Mouse (Mus musculus): ENCODE data around the gene Znrd1. TPM values are rescaled to one million over a fixed set of nuclear protein-coding genes. Genes with fewer than 3 reads are reported as not detected.

Znrd1 gene
- polyA plus RNA-seq, 1 experiment, result not detected

DNA sequence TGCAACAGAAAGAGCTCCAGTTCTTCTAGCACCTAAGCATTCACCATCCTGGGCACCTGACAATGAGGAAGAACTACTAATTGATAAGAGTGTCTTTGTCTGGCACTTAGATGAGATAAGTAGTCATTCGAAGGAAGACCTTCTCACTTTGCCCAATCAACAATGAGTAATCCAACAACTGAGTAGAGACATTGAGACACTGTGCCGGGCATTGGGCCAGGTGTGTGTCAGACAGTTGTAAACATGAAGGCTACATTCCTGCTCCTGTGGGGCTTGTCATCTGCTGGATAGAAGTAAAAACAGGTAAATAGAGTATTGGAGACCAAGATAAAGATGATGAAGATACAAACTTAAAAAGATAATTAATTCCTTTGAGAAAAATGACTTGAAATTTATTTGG lies 20.3 kb downstream of the Znrd1 start:
- Histone ChIP-seq H3K27ac (ENCODE audit: insufficient read depth, low read depth, low read length) (no peak overlapping the region), H3K4me3 (ENCODE audit: insufficient read depth, low read depth, low read length) (no peak overlapping the region), H3K4me1 (ENCODE audit: control insufficient read depth, insufficient read depth, low read length) (peaks cover 6% of the 10 kb centered on the region)
- WGBS, result 84% methylated on average over 2 of the region's 2 CpGs
- TF ChIP-seq CTCF (IDR thresholded peaks at IDR 0.05; ENCODE audit: insufficient read depth, low read depth, low read length), result no peak
- TF ChIP-seq POLR2A (IDR thresholded peaks at IDR 0.05; ENCODE audit: insufficient read depth, low read depth, low read length), result no peak

DNA sequence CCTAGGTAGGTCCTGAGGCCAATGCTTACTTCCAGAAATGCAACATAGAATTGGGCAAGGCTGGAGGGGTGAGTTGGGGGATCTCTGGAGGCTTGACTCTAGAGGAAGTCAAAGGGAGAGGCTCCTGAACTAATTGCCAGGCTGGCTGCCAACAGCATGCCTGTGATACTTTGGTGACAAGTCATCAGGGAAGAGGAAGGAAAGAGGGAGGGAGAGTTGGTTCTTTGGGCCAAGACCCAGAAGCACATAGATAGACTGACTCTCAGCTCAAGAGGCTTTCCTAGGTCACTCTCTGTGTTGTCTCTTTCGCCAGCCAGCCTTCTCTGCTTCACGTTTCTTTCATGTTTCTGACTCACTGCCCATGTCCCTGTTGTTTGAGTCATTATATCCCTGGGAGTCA lies 26.6 kb downstream of the Znrd1 start:
- TF ChIP-seq CTCF (IDR thresholded peaks at IDR 0.05; ENCODE audit: insufficient read depth, low read depth, low read length), result no peak
- TF ChIP-seq POLR2A (IDR thresholded peaks at IDR 0.05; ENCODE audit: insufficient read depth, low read depth, low read length), result no peak
- no peak overlapping the region for H3K4me3 ChIP-seq (ENCODE audit: insufficient read depth, low read depth, low read length)
- WGBS, result 72% methylated on average over 2 of the region's 2 CpGs
- H3K27ac ChIP-seq (ENCODE audit: insufficient read depth, low read depth, low read length), result no peak overlapping the region
- no peaks in the 10 kb centered on the region for H3K4me1 ChIP-seq (ENCODE audit: control insufficient read depth, insufficient read depth, low read length)

DNA sequence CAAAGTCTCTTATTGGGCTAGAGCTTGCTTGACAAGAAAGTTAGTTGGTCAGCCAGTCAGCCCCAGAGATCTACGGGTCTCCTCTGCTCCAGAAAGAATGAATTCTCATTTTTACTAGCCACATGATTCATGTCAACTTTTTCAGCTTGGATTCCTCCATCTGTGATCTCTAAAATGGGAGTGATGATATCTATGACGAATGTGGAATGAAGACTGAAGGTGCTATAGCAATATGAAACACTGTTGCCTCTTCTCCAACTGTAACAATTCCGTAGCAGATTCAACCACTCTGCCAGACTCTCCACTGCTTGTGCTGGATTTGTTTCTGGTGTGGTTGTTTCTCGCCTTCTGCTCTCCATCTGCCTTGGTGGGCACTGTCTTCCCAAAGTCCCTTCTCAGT lies 27.2 kb downstream of the Znrd1 start:
- 77% methylated on average over 4 of the region's 4 CpGs for WGBS
- TF ChIP-seq POLR2A (IDR thresholded peaks at IDR 0.05; ENCODE audit: insufficient read depth, low read depth, low read length) (no peak), CTCF (IDR thresholded peaks at IDR 0.05; ENCODE audit: insufficient read depth, low read depth, low read length) (no peak)

DNA sequence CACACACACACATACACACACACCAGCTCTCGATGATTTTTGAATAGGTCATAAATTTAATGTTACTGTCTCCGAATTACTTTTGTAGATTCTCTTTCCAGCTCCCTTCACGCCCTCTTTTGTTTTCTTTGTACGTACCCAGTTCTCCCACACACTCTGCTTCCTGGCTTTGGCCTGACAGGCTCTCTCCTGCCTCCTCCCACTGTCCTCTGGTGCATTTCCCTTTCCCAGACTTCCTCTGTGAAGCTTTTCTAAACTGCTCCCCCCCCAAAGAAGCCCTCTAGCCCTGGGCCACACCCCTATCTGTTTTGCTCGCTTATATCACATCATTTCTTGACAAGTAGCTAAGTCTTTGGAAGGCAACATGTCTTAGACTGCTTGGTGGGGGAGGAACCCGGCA lies 28.1 kb downstream of the Znrd1 start:
- H3K4me3 ChIP-seq (ENCODE audit: insufficient read depth, low read depth, low read length), result no peak overlapping the region
- WGBS, result 66% methylated on average over 6 of the region's 6 CpGs
- H3K27ac ChIP-seq (ENCODE audit: insufficient read depth, low read depth, low read length), result no peak overlapping the region
- no peaks in the 10 kb centered on the region for H3K4me1 ChIP-seq (ENCODE audit: control insufficient read depth, insufficient read depth, low read length)
- no peak for TF ChIP-seq CTCF (IDR thresholded peaks at IDR 0.05; ENCODE audit: insufficient read depth, low read depth, low read length)
- TF ChIP-seq POLR2A (IDR thresholded peaks at IDR 0.05; ENCODE audit: insufficient read depth, low read depth, low read length), result no peak

More for the DNA sequence above, 27.2 kb downstream of the Znrd1 start:
- Histone ChIP-seq H3K27ac (ENCODE audit: insufficient read depth, low read depth, low read length) (no peak overlapping the region), H3K4me1 (ENCODE audit: control insufficient read depth, insufficient read depth, low read length) (no peaks in the 10 kb centered on the region), H3K4me3 (ENCODE audit: insufficient read depth, low read depth, low read length) (no peak overlapping the region)

- TF ChIP-seq POLR2A (IDR thresholded peaks at IDR 0.05; ENCODE audit: insufficient read depth, low read depth, low read length) (no peak), CTCF (IDR thresholded peaks at IDR 0.05; ENCODE audit: insufficient read depth, low read depth, low read length) (no peak)
- 78% methylated on average over 12 of the region's 12 CpGs for WGBS
- Histone ChIP-seq H3K4me1 (ENCODE audit: control insufficient read depth, insufficient read depth, low read length) (no peaks in the 10 kb centered on the region), H3K27ac (ENCODE audit: insufficient read depth, low read depth, low read length) (no peak overlapping the region), H3K4me3 (ENCODE audit: insufficient read depth, low read depth, low read length) (no peak overlapping the region)
These were observed 29.0 kb downstream of the Znrd1 start for GRCm38 (mm10) chr17:36929236-36929932.

GRCm38 (mm10) chr17:36927496-36928120 lies 30.8 kb downstream of the Znrd1 start:
- WGBS, result 75% methylated on average over 10 of the region's 10 CpGs
- TF ChIP-seq POLR2A (IDR thresholded peaks at IDR 0.05; ENCODE audit: insufficient read depth, low read depth, low read length), result no peak
- TF ChIP-seq CTCF (IDR thresholded peaks at IDR 0.05; ENCODE audit: insufficient read depth, low read depth, low read length), result no peak
- Histone ChIP-seq H3K4me1 (ENCODE audit: control insufficient read depth, insufficient read depth, low read length) (no peaks in the 10 kb centered on the region), H3K4me3 (ENCODE audit: insufficient read depth, low read depth, low read length) (no peak overlapping the region), H3K27ac (ENCODE audit: insufficient read depth, low read depth, low read length) (no peak overlapping the region)

DNA sequence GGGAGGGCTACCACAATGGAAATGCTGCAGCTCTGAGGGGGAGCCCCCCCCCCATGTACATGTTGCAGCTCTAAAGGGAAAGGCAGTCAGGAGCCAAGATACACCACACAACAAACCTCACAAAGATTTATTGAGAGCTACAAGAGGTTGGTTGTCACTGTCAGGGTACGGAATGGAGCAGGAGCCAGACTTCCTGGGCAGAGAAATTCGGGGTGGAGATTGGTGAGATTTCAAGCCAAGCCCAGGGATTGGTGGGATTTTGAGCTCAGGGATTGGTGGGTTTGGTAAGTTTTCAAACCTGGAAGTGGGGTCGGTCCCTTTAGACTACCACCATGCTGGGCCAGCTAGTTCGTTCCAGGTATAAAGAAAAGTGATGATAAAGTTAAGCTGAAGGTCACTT lies 34.9 kb downstream of the Znrd1 start:
- H3K27ac ChIP-seq (ENCODE audit: insufficient read depth, low read depth, low read length), result no peak overlapping the region
- no peak for TF ChIP-seq CTCF (IDR thresholded peaks at IDR 0.05; ENCODE audit: insufficient read depth, low read depth, low read length)
- no peak for TF ChIP-seq POLR2A (IDR thresholded peaks at IDR 0.05; ENCODE audit: insufficient read depth, low read depth, low read length)
- no peak overlapping the region for H3K4me3 ChIP-seq (ENCODE audit: insufficient read depth, low read depth, low read length)
- WGBS, result 67% methylated on average over 4 of the region's 4 CpGs
- H3K4me1 ChIP-seq (ENCODE audit: control insufficient read depth, insufficient read depth, low read length), result no peaks in the 10 kb centered on the region

- TF ChIP-seq CTCF (IDR thresholded peaks at IDR 0.05; ENCODE audit: insufficient read depth, low read depth, low read length), result no peak
- no peak for TF ChIP-seq POLR2A (IDR thresholded peaks at IDR 0.05; ENCODE audit: insufficient read depth, low read depth, low read length)
- no peak overlapping the region for H3K27ac ChIP-seq (ENCODE audit: insufficient read depth, low read depth, low read length)
- no peaks in the 10 kb centered on the region for H3K4me1 ChIP-seq (ENCODE audit: control insufficient read depth, insufficient read depth, low read length)
- 83% methylated on average over 4 of the region's 4 CpGs for WGBS
- no peak overlapping the region for H3K4me3 ChIP-seq (ENCODE audit: insufficient read depth, low read depth, low read length)
These were observed 35.6 kb downstream of the Znrd1 start for GRCm38 (mm10) chr17:36922715-36923114.

DNA sequence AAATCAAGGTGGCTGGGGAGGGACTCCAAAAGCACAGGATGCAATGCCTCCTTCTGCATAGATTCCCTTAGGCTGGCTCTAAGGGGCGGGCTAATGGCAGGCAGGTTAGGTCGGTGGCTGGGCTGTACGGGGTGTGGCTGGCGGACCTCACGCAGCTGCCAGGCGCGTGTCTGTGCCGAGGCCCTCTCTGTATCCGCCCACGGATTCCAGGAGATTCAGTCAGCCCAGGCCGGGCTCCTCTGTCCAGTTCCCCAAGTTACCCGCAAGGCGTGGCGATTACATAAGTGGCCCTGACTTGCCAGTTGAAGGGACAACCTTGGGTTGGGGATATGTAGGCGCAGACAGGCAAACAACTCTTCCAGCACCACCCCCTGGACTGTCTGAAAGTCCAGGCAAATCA lies 38.1 kb downstream of the Znrd1 start:
- TF ChIP-seq CTCF (IDR thresholded peaks at IDR 0.05; ENCODE audit: insufficient read depth, low read depth, low read length), result no peak
- TF ChIP-seq POLR2A (IDR thresholded peaks at IDR 0.05; ENCODE audit: insufficient read depth, low read depth, low read length), result no peak
- Histone ChIP-seq H3K4me3 (ENCODE audit: insufficient read depth, low read depth, low read length) (no peak overlapping the region), H3K27ac (ENCODE audit: insufficient read depth, low read depth, low read length) (no peak overlapping the region), H3K4me1 (ENCODE audit: control insufficient read depth, insufficient read depth, low read length) (no peaks in the 10 kb centered on the region)
- 52% methylated on average over 15 of the region's 15 CpGs for WGBS
